Mouse (Mus musculus) right cerebral cortex, postnatal 14 days (tissue): ENCODE measurements around the gene Crb1.

Source experiments
- DNase-seq: peaks from one replicate; pipeline ENCODE4 v3.0.0; 2022

The Crb1 gene

GRCm38 (mm10) chr1:139210505-139210904, 166.4 kb downstream of the Crb1 start:
- no peak for DNase-seq

- peak; percentile 23 for DNase-seq
Measured at GRCm38 (mm10) chr1:139209796-139210195, 167.1 kb downstream of the Crb1 start.

DNA sequence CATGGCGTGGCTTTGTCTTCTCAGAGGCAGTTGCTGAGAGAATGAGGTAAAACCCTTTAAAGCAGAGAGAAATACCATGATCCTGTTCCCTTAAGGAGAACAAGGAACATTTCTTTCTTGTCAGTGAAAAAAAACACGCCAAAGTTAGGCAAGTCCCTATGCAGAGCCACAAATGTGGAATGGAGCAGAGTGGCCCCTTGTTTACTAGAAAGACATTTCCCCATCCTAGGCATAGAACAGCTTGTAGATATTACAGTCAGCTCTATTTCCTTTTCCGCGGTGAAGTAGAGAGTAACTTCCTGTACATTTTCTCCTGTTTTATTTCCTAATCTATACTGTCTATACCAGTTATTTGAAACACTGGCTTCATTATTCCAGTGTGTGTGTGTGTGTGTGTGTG, 170.6 kb downstream of the Crb1 start:
- DNase-seq = no peak

GRCm38 (mm10) chr1:139203026-139203425, 173.9 kb downstream of the Crb1 start:
- no peak for DNase-seq

DNA sequence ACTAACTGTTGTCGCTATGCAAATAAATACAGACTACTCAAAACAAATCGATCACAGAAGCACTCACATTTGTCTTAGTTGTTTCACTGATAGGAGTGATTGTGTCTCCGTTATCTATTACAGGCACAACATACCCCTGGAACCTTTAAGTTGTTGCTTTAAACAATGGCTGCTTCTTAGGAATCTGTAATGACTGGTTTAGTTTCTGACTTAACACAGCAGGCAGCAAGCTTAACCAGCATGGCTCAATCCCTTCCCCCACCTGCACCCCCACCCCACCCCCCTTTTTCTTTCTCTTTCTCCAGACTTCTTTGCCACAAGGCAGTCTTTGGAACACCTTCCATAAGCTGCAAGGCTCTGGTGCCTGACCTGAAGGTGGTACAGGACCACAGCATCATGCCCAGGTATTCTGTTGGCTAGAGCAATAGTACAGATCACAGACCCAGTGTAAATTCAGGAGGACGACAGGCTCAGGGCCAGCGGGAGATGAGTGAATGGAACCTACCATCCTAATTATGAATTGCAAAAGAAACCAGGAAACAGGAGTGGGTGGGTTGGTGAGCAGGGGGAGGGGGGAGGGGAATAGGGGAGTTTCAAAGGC, 182.4 kb downstream of the Crb1 start:
- DNase-seq = no peak

- no peak for DNase-seq
Measured at GRCm38 (mm10) chr1:139194011-139194410, 182.9 kb downstream of the Crb1 start.

GRCm38 (mm10) chr1:139192635-139193034, 184.3 kb downstream of the Crb1 start:
- DNase-seq = no peak

- no peak for DNase-seq
Measured at GRCm38 (mm10) chr1:139180481-139181149, 196.3 kb downstream of the Crb1 start.

- no peak for DNase-seq
Measured at GRCm38 (mm10) chr1:139179707-139180106, 197.2 kb downstream of the Crb1 start.

- no peak for DNase-seq
Measured at GRCm38 (mm10) chr1:139174058-139174832, 202.7 kb downstream of the Crb1 start.

GRCm38 (mm10) chr1:139162814-139163213, 214.1 kb downstream of the Crb1 start:
- no peak for DNase-seq

- DNase-seq = no peak
Measured at GRCm38 (mm10) chr1:139161619-139162018, 215.3 kb downstream of the Crb1 start.

DNA sequence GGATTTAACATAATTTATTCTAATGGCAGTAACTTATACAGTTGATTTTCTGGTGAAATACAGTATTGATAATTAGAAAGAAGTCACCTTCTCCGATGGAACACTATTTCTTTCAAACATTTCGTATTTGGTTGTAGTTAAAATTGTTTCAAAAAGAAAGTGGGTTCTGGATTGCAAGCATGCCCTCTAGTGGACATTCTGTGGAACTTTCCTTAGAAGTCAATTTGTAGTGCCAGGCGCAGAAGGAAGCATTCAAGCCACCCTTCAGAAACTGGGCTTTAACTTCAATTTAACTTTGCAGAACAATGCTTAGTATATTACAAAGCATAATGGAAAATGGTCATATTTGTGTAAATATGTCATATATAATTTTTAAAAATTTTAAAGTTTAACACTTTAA, 220.5 kb downstream of the Crb1 start:
- no peak for DNase-seq

DNA sequence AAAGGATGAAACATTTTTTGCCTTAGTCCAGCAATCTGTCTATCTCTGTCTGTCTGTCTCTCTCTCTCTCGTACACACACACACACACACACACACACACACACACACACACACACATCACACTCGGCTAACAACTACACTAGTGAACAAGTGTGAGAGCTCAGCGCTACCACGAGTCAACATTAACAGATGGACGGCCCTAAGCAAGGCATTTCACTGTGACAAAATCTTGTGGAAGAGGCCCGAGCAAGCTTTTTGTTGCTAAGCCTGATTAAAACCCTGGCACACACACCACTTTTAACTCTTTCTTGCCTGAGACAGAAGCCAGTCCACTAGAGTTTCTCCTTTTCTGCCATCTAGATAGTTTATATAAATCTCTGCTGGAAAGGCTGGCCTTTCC, 223.4 kb downstream of the Crb1 start:
- no peak for DNase-seq

DNA sequence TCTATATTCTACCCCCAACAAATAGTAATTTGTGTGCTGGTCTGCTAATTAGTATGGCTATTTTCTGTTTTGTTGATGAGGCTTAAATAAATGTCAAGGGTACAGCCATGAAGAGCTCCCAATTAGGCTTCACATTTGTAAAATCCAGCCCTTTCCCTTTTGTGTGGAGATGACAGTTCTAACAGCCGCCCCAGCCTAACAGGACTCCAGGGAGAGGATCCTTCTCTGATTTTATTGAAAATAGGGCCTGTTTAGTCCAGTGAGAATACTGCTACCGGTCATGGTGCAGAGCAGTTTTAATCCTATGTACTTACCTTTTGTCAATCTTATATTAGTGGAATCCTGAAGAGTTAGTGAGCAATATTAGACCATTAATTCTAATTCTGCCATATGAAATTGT, 223.9 kb downstream of the Crb1 start:
- DNase-seq = no peak
